ENCODE assay signal across 15 mouse cellular contexts in the genomic region with DNA sequence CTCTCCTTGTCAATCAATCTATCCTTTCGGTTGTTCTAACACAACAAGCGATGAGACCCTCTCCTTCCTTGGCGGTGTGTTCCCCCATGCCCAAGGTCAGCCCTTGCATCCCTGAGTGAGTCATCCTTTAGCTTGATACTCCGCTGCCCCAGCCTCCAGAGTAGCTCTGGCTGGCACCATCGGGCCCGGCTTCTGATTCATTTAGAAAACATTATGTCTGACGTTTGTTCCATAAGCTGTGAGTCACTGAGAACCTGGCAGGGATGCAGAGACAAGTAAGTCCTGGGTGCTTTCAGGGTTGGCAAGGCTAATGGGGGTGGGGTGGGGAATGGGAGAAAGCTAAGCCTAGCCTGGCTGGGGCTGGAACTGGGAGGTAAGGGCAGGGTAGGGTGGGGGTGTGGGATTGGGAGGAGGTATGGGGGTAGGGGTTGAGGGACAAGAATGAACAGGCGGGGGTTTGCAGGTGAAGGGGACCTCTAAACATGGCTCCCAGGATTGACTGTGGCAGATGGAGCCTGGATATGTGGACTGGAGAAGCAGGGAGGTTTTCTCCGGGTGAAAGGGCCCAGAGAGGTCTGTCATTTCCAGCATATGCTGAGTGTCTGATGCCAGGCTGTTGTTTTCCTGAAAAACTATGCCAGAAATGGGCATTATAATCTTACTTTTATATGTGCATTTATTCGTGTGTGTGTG.
A peak's percentile ranks its signal among the peaks of the same experiment; 100 is the strongest.
DNase-seq lines count a peak whose midpoint lies in the region; ATAC-seq and TF ChIP-seq lines count a peak whose summit lies in the region.
"Had no signal": no experiment of that assay in that cellular context is flagged by ENCODE, and none has a peak within 500 bp of the region (broad histone marks: within the 10 kb centered on the region; RNA-seq: fewer than 3 reads in every experiment).

No protein-coding gene starts in this region.

- H3K27ac ChIP-seq in intestine, postnatal 0 days (ENCODE audit: low read depth, low read length), result no peak overlapping the region
- H3K27ac ChIP-seq: neural tube, embryonic 13.5 days had no signal

- no peak for TF ChIP-seq CTCF in intestine, postnatal 0 days (IDR thresholded peaks at IDR 0.05; ENCODE audit: low read depth)

- no peak overlapping the region for H3K9ac ChIP-seq in intestine, postnatal 0 days (ENCODE audit: low read depth, low read length)
- H3K9ac ChIP-seq: neural tube, embryonic 13.5 days had no signal

- H3K4me3 ChIP-seq in intestine, postnatal 0 days (ENCODE audit: low read depth, low read length), result no peak overlapping the region
- H3K4me3 ChIP-seq: megakaryocyte, embryonic 14.5 days; neural tube, embryonic 13.5 days had no signal

- peak; percentile 13 for DNase-seq in ovary, adult 18-20 months (ENCODE audit: low spot score)
- no peak for DNase-seq in ovary, postnatal 14 days (ENCODE audit: low spot score)
- peak; percentile 68 for DNase-seq in adrenal gland, postnatal 25 days
- peak; percentile 27 to 31 for DNase-seq in layer of hippocampus, postnatal 36 days
- peak; percentile 57 for DNase-seq in telencephalon, adult 2 months (ENCODE audit: low read depth, low spot score)
- DNase-seq in gastrocnemius, postnatal 25 days, result no peak
- DNase-seq in cerebellum, adult 9-10 months, result no peak
- DNase-seq: cerebellum, adult 9-11 months; gastrocnemius, postnatal 10 days; heart, postnatal 4 days; kidney, adult 8-10 months; liver had no signal

- WGBS in intestine, postnatal 0 days, result 80% methylated on average over 10 of the region's 10 CpGs

- no peaks in the 10 kb centered on the region for H3K9me3 ChIP-seq in intestine, postnatal 0 days (ENCODE audit: control insufficient read depth)
- H3K9me3 ChIP-seq: megakaryocyte, embryonic 14.5 days; neural tube, embryonic 13.5 days had no signal

- ATAC-seq in intestine, postnatal 0 days, result no peak

- no peaks in the 10 kb centered on the region for H3K27me3 ChIP-seq in intestine, postnatal 0 days (replicated peaks; ENCODE audit: control insufficient read depth, insufficient read depth, low read length)
- H3K27me3 ChIP-seq: neural tube, embryonic 13.5 days had no signal

- no peak overlapping the region for H3K4me2 ChIP-seq in intestine, postnatal 0 days (replicated peaks; ENCODE audit: low read depth)
- H3K4me2 ChIP-seq: neural tube, embryonic 13.5 days had no signal

- H3K36me3 ChIP-seq in intestine, postnatal 0 days (ENCODE audit: control insufficient read depth, insufficient read depth), result no peaks in the 10 kb centered on the region
- H3K36me3 ChIP-seq: neural tube, embryonic 13.5 days had no signal

- no peaks in the 10 kb centered on the region for H3K4me1 ChIP-seq in intestine, postnatal 0 days (replicated peaks; ENCODE audit: control insufficient read depth, insufficient read depth, low read length)
- H3K4me1 ChIP-seq: megakaryocyte, embryonic 14.5 days had no signal

Comparison
In these comparisons a context has a peak if more than half of its experiments do, and no peak if none do; other contexts are left out.
1. DNase-seq: peak in ovary, adult 18-20 months (single experiment), adrenal gland, postnatal 25 days (single experiment), layer of hippocampus, postnatal 36 days (2 of 2) and telencephalon, adult 2 months (single experiment); none in ovary, postnatal 14 days (single experiment), gastrocnemius, postnatal 25 days (single experiment) and cerebellum, adult 9-10 months (single experiment).